Mouse (Mus musculus) midbrain, embryonic 13.5 days (tissue): Measurements from ENCODE around the gene Timmdc1. TPM values are rescaled to one million over a fixed set of nuclear protein-coding genes. Genes with fewer than 3 reads are reported as not detected.
"Not testable (repeated sequence)": the region's sequence is repeated elsewhere in the genome, so short reads cannot be mapped to it uniquely, and the experiment has no call there.

ENCODE experiments used
- ATAC-seq: fragments of 200-750 bp; cut with Nextera tagmentation; 2 replicates; pipeline ENCODE4 v1.8.0; 2017; ENCODE audit warnings: mild to moderate bottlenecking, moderate TSS enrichment, moderate library complexity
- H3K27ac ChIP-seq: fragments of 300-500 bp; sonication (generic); 2 replicates; pipeline ENCODE4 v1.5.1; 2015; ENCODE audit warnings: inconsistent platforms, mild to moderate bottlenecking, moderate library complexity
- H3K27me3 ChIP-seq: fragments of 300-500 bp; sonication (generic); 2 replicates; pipeline ENCODE4 v1.6.1; 2015; ENCODE audit warnings: mild to moderate bottlenecking, inconsistent platforms
- H3K36me3 ChIP-seq: fragments of 300-500 bp; sonication (generic); 2 replicates; pipeline ENCODE4 v1.6.1; 2015; ENCODE audit warnings: mild to moderate bottlenecking, inconsistent platforms
- H3K4me1 ChIP-seq: fragments of 300-500 bp; sonication (generic); replicated peaks from 2 replicates; pipeline ENCODE4 v1.6.1; 2015; ENCODE audit warnings: inconsistent platforms
- H3K4me2 ChIP-seq: fragments of 300-500 bp; sonication (generic); replicated peaks from 2 replicates; pipeline ENCODE4 v1.6.1; 2015; ENCODE audit warnings: moderate library complexity, mild to moderate bottlenecking, inconsistent platforms
- H3K4me3 ChIP-seq: fragments of 300-500 bp; sonication (generic); replicated peaks from 2 replicates; pipeline ENCODE4 v1.5.1; 2015; ENCODE audit warnings: mild to moderate bottlenecking, inconsistent platforms
- H3K9ac ChIP-seq: fragments of 300-500 bp; sonication (generic); replicated peaks from 2 replicates; pipeline ENCODE4 v1.6.1; 2015; ENCODE audit warnings: mild to moderate bottlenecking, inconsistent platforms
- H3K9me3 ChIP-seq: fragments of 300-500 bp; sonication (generic); 2 replicates; pipeline ENCODE4 v1.6.1; 2016; ENCODE audit warnings: mild to moderate bottlenecking, inconsistent platforms
- WGBS: fragments of 180-500 bp; shearing (Covaris S2); methylation state at CpG from one replicate; pipeline ENCODE4 v1.1.7; 2015; 5-methylcytosine and 5-hydroxymethylcytosine counted together
- polyA plus RNA-seq: library from polyadenylated mRNA; unstranded; fragments of >200 nt; fragmentation: Nextera tagmentation; extraction: Ambion mirVana; gene quantifications from 2 replicates; pipeline ENCODE4 v1.2.1, GENCODE M21; 2015

The Timmdc1 gene
- polyA plus RNA-seq, 1 experiment from 2014 or later: 42.5 TPM

- peak; percentile 69; the same call in 1 of the 2 replicates for ATAC-seq
- H3K9ac ChIP-seq: peak overlapping the region; percentile 49; the same call in 1 of the 2 replicates
- 0 out of 2 replicates have a peak, but pooled peaks cover 3% of the 10 kb centered on the region for H3K4me1 ChIP-seq
- peak overlapping the region; percentile 34 for H3K4me3 ChIP-seq
- H3K36me3 ChIP-seq: no peaks in the 10 kb centered on the region
- H3K9me3 ChIP-seq: no peaks in the 10 kb centered on the region
- H3K27me3 ChIP-seq: peaks cover 26% of the 10 kb centered on the region
- peak overlapping the region; percentile 54 for H3K4me2 ChIP-seq
- H3K27ac ChIP-seq: no peak overlapping the region
- WGBS: 40% methylated on average over 42 of the region's 42 CpGs
Measured at GRCm38 (mm10) chr16:38483582-38484309, 38.7 kb downstream of the Timmdc1 start.

- H3K4me3 ChIP-seq: peak overlapping the region; percentile 34
- peak overlapping the region; percentile 49 for H3K9ac ChIP-seq
- H3K9me3 ChIP-seq: no peaks in the 10 kb centered on the region
- H3K27me3 ChIP-seq: peaks cover 26% of the 10 kb centered on the region
- WGBS: 20% methylated on average over 32 of the region's 32 CpGs
- peak; percentile 68 for ATAC-seq
- 0 out of 2 replicates have a peak, but pooled peaks cover 3% of the 10 kb centered on the region for H3K4me1 ChIP-seq
- peak overlapping the region; percentile 54 for H3K4me2 ChIP-seq
- H3K27ac ChIP-seq: no peak overlapping the region
- no peaks in the 10 kb centered on the region for H3K36me3 ChIP-seq
Measured at GRCm38 (mm10) chr16:38482780-38483562, 39.5 kb downstream of the Timmdc1 start.

GRCm38 (mm10) chr16:38481327-38481726 is 41.1 kb downstream of the Timmdc1 start:
- Histone ChIP-seq H3K4me1 (peaks cover 11% of the 10 kb centered on the region), H3K27me3 (peaks cover 26% of the 10 kb centered on the region), H3K9me3 (no peaks in the 10 kb centered on the region), H3K27ac (no peak overlapping the region), H3K4me3 (no peak overlapping the region), H3K4me2 (no peak overlapping the region), H3K9ac (no peak overlapping the region), H3K36me3 (no peaks in the 10 kb centered on the region)
- ATAC-seq: no peak
- 83% methylated on average over 4 of the region's 4 CpGs for WGBS

GRCm38 (mm10) chr16:38478296-38478695 is 44.2 kb downstream of the Timmdc1 start:
- no peak overlapping the region for H3K4me3 ChIP-seq
- no peak overlapping the region for H3K9ac ChIP-seq
- no peaks in the 10 kb centered on the region for H3K36me3 ChIP-seq
- peaks cover 15% of the 10 kb centered on the region for H3K27me3 ChIP-seq
- no peak for ATAC-seq
- H3K27ac ChIP-seq: no peak overlapping the region
- peaks cover 10% of the 10 kb centered on the region for H3K4me1 ChIP-seq
- WGBS: 87% methylated on average over 3 of the region's 3 CpGs
- H3K4me2 ChIP-seq: no peak overlapping the region
- H3K9me3 ChIP-seq: no peaks in the 10 kb centered on the region

GRCm38 (mm10) chr16:38477241-38477608 is 45.2 kb downstream of the Timmdc1 start:
- Histone ChIP-seq H3K4me2 (peak overlapping the region; percentile 67), H3K4me3 (peak overlapping the region; percentile 41), H3K9ac (peak overlapping the region; percentile 56; the same call in 1 of the 2 replicates), H3K4me1 (peaks cover 10% of the 10 kb centered on the region)
- H3K9me3 ChIP-seq, H3K36me3 ChIP-seq, H3K27ac ChIP-seq, H3K27me3 ChIP-seq, ATAC-seq: not testable (repeated sequence)
- WGBS: 66% methylated on average over 14 of the region's 14 CpGs

- ATAC-seq: peak; percentile 50; the same call in 1 of the 2 replicates
- WGBS: 11% methylated on average over 34 of the region's 34 CpGs
- Histone ChIP-seq H3K9ac (peak overlapping the region; percentile 56), H3K36me3 (no peaks in the 10 kb centered on the region), H3K4me1 (peaks cover 10% of the 10 kb centered on the region), H3K27ac (no peak overlapping the region), H3K27me3 (0 out of 2 replicates have a peak, but pooled peaks cover 3% of the 10 kb centered on the region), H3K4me3 (peak overlapping the region; percentile 41), H3K9me3 (no peaks in the 10 kb centered on the region), H3K4me2 (peak overlapping the region; percentile 67)
Measured at GRCm38 (mm10) chr16:38476312-38477240, 45.9 kb downstream of the Timmdc1 start.

- H3K4me1 ChIP-seq: peaks cover 10% of the 10 kb centered on the region
- H3K9ac ChIP-seq: no peak overlapping the region
- peak overlapping the region; percentile 41; the same call in 1 of the 2 replicates for H3K4me3 ChIP-seq
- no peak overlapping the region for H3K27ac ChIP-seq
- ATAC-seq: 0 out of 2 replicates have a peak, but pooled peaks have one; percentile 6
- H3K9me3 ChIP-seq: no peaks in the 10 kb centered on the region
- H3K27me3 ChIP-seq: 0 out of 2 replicates have a peak, but pooled peaks cover 3% of the 10 kb centered on the region
- 58% methylated on average over 4 of the region's 4 CpGs for WGBS
- peak overlapping the region; percentile 67 for H3K4me2 ChIP-seq
- H3K36me3 ChIP-seq: no peaks in the 10 kb centered on the region
Measured at GRCm38 (mm10) chr16:38475681-38476311, 46.7 kb downstream of the Timmdc1 start.

GRCm38 (mm10) chr16:38474677-38475286 is 47.7 kb downstream of the Timmdc1 start:
- 0 out of 2 replicates have a peak, but pooled peaks cover 3% of the 10 kb centered on the region for H3K27me3 ChIP-seq
- H3K4me3 ChIP-seq: no peak overlapping the region
- H3K36me3 ChIP-seq: no peaks in the 10 kb centered on the region
- H3K9me3 ChIP-seq: no peaks in the 10 kb centered on the region
- no peak overlapping the region for H3K27ac ChIP-seq
- 89% methylated on average over 9 of the region's 9 CpGs for WGBS
- H3K4me2 ChIP-seq: no peak overlapping the region
- H3K4me1 ChIP-seq: peaks cover 10% of the 10 kb centered on the region
- H3K9ac ChIP-seq: no peak overlapping the region
- ATAC-seq: no peak

GRCm38 (mm10) chr16:38473661-38474060 is 48.8 kb downstream of the Timmdc1 start:
- WGBS: 89% methylated on average over 5 of the region's 5 CpGs
- H3K27me3 ChIP-seq: 0 out of 2 replicates have a peak, but pooled peaks cover 3% of the 10 kb centered on the region
- no peak for ATAC-seq
- no peak overlapping the region for H3K9ac ChIP-seq
- peaks cover 10% of the 10 kb centered on the region for H3K4me1 ChIP-seq
- no peak overlapping the region for H3K4me3 ChIP-seq
- no peaks in the 10 kb centered on the region for H3K36me3 ChIP-seq
- no peaks in the 10 kb centered on the region for H3K9me3 ChIP-seq
- no peak overlapping the region for H3K27ac ChIP-seq
- H3K4me2 ChIP-seq: no peak overlapping the region

- H3K4me2 ChIP-seq: no peak overlapping the region
- peaks cover 10% of the 10 kb centered on the region for H3K4me1 ChIP-seq
- H3K27me3 ChIP-seq: 0 out of 2 replicates have a peak, but pooled peaks cover 3% of the 10 kb centered on the region
- H3K36me3 ChIP-seq: no peaks in the 10 kb centered on the region
- WGBS: 94% methylated on average over 5 of the region's 5 CpGs
- no peak overlapping the region for H3K27ac ChIP-seq
- no peak overlapping the region for H3K9ac ChIP-seq
- no peak overlapping the region for H3K4me3 ChIP-seq
- no peak for ATAC-seq
- no peaks in the 10 kb centered on the region for H3K9me3 ChIP-seq
Measured at GRCm38 (mm10) chr16:38472507-38472873, 50.0 kb downstream of the Timmdc1 start.
